Mouse (Mus musculus) CH12.LX (cell line): ENCODE results near the gene Acot7.

Experiments used
- CTCF ChIP-seq, 2 experiments: IDR thresholded peaks in 1 of 2; conservative IDR thresholded peaks in 1 of 2; 2 replicates each; pipeline ENCODE4 v1.5.1; 2011 to 2012; ENCODE audit warnings: low read depth in 2 of 2, low read length in 2 of 2, improper control_type of control experiment in 1 of 2, inconsistent platforms in 1 of 2, mild to moderate bottlenecking in 1 of 2, moderate library complexity in 1 of 2
- ETS1 ChIP-seq: conservative IDR thresholded peaks from 2 replicates; pipeline ENCODE4 v1.6.1; 2012; ENCODE audit warnings: low read depth, mild to moderate bottlenecking, inconsistent platforms, low read length, improper control_type of control experiment, moderate library complexity

DNA sequence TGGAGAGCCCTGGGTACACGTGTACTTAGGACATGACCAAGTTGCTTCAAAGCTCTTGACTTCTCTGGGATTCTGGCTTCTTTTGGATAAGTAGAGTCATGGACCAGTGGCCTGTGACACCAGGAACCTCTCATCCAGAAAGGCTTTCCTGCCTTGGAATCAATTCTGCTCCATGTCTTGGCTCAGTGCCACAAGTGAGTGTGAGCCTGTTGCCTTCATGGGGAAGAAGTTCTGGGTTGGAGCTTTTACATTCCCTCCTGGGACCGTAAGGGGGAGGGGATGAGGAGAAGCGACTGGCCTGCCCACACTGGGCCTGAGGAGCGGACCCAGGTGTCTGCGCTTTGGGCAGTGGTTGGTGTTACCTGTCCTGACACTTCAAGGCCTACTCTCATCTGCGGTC is 44.2 kb downstream of the Acot7 start:
- TF ChIP-seq ETS1 (no peak), CTCF (conservative IDR thresholded peaks at IDR 0.05 in 1 of 2, IDR thresholded peaks at IDR 0.05 in 1 of 2; ENCODE audit: low read depth in 2 of 2, low read length in 2 of 2) (no peak)
